Mouse (Mus musculus): ENCODE measurements around the gene Tmem107.
A peak's percentile ranks its signal among the peaks of the same experiment; 100 is the strongest.
"Not testable (repeated sequence)": the region's sequence is repeated elsewhere in the genome, so short reads cannot be mapped to it uniquely, and the experiment has no call there.

Tmem107 gene

DNA sequence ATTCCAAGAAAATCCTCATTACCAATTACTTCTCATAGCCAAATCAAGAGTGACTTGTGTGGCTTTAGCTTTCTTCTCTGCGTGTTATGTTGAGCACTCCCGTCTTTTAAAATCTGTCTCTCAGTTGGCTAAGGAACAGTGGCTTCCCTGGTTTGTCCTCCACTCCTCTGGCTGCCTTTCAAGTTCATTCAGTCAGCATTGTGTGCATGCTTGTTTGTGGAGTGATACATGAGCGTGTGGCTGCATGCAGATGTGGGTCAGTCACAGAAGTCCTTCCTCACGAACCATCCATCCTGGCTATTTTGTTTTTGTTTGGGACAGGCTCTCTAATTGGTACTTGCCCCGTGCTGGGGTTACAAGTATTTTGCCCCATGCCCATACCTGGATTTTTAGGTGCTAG is 6.0 kb downstream of the Tmem107 start:
- DNase-seq = no peak

DNA sequence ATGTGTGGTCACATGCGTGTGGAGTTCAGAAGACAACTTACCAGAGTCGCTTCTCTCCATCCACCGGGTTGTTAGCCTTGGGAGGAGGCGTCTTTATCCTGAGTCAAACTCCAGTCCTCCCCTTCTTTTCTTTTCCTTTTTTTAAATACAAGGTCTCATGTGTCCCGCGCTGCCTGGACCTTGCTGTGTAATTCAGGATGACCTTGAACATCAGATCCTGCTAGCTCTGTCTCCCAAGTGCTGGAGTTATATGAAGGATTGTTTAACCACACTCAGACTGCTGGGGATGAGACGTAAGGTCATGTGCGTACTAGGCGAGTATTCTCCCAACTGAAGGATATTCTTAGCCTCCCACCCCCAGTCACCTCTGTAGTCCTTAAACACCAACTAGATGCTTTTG is 6.7 kb downstream of the Tmem107 start:
- no peak for DNase-seq

DNA sequence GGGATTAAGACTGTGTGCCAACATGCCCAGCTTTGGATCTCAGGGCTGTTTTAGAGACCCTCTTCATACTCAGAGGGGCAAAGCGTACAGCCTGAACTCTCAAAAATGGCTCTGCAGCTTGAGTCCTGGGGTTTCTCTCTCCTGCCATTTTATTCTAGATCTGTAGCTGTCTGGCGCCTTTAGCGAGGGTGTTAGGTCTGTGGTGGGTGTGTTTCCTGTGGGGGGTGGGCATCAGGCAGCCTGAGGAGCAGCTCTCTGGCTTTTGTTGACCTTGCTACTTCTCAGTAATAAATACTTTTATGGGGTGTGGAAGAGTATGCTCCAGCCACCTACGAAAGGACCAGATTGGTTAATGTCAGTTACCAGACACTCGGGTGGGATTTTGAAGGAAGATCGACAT is 7.4 kb downstream of the Tmem107 start:
- no peak for DNase-seq

DNA sequence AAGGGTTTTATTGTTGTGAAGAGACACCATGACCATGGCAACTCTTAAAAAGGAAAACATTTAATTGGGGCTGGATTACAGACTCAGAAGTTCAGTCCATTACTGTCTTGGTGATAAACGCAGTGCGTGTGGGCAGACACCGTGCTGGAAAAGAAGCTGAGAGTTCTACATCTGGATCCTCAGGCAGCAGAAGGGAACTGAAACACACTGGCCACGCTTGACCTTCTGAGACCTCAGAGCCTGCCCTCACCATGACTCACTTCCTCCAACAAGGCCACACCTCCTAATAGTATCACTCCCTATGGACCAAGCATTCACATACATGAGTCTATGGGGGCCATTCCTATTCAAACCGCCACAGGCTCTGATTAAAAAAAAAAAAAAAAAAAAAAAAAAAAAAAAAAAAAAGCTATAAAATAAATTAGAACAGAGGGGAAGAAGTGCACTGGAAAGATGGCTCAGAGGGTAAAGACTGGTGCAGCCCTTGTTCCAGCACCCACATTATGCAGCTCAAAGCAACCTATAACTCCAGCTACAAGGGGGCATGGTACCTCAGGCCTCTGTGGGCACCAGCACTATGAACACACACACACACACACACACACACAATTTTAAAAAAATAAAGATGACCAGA is 8.3 kb downstream of the Tmem107 start:
- peak; percentile 38 to 59 for DNase-seq

DNA sequence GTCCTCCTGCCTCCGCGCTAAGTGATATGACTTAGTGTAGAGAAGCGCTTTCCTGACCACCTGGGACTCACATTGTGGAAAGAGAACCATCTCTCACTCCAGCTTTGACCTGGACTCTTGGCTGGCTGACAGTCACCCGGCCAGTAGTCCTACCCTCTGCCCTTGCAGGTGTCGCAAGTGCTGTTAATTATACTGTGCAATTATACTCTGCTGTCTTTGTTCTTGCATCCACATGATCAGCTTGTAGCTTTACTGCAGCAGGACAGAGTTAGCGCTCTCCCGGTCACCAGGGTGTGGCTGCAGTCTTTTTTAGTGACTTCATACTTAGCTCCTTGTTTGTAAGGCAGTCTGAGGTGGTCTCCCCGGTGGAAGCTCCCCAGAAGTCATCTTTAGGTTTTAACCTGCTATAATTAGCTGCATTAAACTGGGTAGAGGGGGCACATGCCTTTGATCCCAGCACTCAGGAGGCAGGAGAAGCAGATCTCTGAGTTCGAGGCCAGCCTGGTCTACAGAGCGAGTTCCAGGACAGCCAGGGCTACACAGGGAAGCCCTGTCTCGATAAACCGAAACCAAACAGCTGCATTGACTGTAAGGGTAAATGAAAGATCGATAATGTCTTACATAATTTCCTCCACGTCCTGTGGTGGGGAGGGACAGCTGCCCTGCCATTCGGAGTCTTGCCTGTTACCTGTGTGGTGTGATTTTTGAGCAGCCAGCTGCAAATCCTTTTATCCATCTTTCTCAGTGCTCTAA is 9.7 kb downstream of the Tmem107 start:
- DNase-seq = no peak

DNA sequence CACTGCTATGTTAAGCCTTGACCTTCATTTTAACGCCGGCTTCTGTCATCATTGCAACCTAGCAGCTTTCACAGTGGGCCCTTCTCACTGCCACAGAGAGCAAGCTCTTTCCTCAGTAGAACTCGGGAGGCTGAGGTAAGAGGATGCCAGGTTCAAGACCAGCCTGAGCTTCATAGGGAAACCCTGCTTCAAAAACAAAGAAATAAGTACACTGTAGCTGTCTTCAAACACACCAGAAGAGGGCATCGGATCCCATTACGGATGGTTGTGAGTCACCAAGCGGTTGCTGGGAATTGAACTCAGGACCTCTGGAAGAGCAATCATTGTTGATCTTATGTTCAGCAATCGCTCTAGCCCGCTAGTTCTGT is 10.2 kb downstream of the Tmem107 start:
- no peak for DNase-seq

DNA sequence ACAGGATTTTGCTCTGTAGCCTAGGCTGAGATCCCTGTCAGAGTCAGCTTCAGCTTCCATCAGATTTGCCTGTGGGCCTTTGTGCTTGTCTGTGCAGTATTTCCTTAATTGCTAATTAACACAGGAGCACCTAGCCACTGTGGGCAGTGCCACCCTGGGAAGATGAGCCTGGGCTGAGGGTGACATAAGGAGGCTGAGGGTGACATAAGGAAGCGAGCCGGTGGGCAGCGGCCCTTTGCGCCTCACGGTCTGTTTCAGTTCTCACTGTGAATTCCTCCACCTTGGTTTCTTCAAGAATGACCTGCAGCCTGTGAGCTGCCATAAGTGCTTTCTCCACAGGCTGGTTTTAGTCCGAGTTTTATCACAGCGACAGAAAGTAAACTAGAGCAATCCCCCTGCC is 11.0 kb downstream of the Tmem107 start:
- DNase-seq = no peak

DNA sequence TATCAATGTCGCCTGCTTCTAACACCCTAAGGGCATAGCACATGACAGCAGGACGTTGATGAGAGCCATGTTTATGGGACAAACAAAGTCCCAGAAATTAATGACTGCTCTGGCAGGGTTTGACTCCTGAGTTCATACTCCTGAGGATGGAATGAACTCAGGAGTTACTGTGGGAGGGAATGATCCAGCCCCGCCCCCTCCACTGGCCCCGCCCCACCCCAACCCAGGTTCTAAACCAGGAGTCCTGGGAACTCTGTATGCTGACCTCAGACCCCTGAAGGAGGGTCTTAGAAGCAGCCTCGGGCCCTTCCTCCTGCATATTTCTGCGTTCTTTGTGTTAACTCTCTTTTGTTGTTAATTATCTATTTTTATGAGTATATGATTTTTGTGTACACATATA is 15.0 kb downstream of the Tmem107 start:
- no peak for DNase-seq

DNA sequence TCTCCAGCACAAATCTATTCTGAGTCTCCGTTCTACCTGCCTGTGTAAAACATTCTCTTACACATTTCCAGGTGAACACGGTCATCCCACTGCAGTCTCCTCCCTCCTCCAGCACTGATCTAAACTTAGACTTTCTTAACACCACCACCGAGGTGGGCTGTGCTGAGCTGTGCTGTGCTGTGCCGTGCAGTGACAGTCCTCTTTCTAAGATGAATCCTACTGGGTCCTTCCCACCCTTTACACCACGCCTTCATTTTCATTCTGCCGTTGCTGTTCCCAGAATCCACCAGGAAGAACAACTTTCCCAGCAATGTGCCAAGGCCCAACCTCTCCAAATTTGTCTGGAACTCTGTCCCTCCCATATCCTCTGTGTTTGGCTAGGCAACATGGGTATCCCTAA is 15.8 kb downstream of the Tmem107 start:
- DNase-seq = no peak

DNA sequence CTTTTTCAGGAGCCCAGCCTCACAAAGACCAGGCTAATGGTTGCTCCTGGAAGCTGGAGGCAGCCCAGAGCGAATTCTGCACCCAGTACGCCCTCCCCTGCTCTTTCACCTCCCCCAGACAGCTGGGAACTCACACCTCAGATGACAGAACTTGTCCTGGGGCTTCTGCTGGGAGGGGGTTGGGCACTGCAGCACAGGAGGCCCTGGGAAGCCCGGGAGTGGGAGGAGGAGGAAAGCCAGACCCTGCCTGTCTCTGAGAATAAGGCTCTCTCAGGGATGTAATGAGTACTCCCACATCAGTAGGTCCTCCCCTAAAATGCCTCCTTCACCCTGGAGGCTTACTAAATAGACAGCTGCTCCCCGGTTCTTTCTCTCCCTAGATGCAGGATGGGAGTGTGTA is 16.5 kb downstream of the Tmem107 start:
- no peak for DNase-seq

DNA sequence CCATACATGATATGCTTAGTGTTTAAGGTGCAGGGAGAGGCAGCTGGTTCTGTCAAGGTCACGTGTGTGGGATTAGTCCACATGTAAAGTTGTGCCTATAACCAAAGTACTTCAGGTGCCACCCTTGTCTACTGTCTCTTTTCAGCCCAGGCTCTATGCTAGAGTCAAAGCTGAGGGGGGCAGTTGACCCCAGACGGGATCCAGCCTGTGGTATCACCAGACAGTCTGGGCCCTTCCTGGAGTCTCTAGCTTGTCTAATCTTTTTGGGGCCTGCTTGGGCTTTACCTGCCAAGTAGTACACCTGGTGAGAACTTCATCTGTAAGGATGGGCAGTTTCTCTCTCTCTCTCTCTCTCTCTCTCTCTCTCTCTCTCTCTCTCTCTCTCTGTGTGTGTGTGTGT is 17.0 kb downstream of the Tmem107 start:
- DNase-seq = no peak

DNA sequence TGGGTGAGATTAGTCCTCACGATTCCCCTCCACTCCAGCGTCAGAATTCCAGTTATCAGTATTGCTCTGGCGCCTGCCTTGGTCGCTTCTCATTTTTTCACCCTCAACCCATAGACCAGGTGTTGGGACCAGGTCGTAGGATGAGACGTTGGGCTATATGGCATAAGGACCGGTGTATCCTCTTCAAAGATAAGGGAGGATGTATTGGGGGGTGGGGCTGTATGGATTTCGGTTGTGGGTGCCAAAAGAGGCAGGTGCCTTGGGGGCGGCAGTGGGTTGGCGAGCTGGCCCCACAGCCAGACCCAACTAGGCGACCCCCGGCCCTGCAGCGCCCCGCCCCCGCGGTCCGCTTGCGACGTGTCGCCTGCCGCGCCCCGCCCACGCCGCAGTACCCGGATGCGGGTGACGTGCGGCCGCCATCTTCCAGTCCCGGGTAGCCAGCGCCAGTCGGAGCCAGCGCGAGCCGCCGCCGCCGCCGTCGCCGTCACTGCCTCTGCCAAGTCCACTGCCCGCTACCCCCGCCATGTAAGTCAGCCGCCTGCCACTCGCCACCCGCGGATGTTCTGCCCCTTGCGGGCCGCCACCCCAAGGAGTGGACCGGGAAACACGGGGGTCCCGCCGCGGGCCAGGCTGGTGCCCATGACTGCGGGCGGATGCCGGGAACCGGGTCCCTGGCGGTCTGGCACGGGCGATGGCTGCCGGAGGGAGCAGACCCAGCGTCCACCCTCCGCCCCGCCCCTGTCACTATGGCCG is 17.7 kb downstream of the Tmem107 start, which contains the start of gene Vamp2:
Vamp2 (plus strand) TSS at position 388 of the 753 bp plus-strand sequence.
- peak; percentile 79 to 92 for DNase-seq

DNA sequence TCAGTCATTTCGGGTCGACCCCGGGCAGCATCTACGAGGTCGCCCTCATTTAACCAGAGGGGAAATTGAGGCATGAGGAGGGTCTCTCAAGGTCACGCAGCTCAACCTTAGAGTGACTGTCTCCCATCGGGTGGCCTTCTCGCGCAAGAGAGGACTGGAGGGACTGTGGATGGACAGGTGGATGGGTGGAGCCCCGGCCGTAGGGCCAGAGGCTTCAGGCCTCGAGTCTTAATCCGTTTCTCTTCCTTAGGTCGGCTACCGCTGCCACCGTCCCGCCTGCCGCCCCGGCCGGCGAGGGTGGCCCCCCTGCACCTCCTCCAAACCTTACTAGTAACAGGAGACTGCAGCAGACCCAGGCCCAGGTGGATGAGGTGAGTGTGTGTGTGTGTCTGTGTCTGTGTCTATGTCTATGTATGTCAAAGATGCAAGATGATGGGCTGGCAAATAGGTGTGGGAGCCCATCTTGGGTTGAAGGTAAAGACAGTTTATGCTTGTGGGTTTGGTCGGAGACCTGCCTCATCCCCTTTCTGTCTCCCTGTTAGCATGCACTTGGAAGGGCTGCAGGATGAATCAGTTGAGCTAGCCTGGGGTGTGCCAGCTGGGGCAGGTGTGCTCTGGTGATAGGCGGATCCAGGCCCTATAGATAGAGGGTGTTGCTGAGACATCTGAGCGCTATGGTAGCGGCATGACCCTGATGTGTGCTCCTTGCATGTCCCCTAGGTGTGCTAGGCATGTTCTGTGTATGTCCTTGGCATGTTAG is 18.4 kb downstream of the Tmem107 start:
- peak in 1 of 2 experiments; percentile 28 for DNase-seq

DNA sequence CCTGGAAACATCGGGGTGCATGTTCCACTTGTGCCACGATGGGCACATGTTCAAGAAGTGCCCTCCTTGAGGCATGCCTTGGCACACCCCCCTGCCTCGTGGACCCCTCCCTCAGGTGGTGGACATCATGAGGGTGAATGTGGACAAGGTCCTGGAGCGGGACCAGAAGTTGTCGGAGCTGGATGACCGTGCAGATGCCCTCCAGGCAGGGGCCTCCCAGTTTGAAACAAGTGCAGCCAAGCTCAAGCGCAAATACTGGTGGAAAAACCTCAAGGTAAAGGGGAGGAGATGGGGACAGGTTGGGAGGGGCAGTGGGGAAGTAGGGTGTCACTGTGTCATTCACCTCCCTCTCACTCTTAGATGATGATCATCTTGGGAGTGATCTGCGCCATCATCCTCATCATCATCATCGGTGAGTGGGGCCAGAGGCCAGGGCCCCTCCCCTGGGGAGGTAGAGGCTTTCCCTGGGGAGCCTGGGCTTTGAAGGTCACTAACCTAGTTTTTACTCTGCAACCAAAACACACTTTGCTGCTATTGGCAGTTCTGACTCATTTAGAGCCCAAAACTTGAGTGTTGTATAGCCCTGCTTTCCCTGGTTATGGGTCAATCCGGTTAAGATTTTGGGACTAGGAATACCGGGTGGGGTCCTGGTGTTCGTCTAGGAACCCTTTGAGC is 19.1 kb downstream of the Tmem107 start:
- DNase-seq = no peak

DNA sequence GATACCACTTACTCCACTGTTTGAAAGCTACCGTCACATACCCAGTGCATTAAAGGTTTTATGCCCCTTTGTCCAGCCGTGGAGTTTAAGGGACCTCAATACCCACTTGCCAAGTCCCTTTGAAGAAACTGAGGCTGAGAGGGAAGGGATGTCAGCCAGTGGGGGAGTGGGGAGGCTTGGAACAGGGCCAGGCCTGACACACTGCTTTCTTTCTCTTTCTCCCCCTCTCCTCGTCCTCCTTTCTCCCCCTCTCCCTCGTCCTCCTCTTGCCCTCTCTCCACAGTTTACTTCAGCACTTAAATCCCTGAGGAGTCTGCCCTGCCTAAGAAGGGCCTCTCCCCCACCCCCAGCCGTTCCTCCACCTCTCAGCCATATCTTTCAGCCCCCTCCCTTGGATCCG is 19.8 kb downstream of the Tmem107 start:
- no peak for DNase-seq

DNA sequence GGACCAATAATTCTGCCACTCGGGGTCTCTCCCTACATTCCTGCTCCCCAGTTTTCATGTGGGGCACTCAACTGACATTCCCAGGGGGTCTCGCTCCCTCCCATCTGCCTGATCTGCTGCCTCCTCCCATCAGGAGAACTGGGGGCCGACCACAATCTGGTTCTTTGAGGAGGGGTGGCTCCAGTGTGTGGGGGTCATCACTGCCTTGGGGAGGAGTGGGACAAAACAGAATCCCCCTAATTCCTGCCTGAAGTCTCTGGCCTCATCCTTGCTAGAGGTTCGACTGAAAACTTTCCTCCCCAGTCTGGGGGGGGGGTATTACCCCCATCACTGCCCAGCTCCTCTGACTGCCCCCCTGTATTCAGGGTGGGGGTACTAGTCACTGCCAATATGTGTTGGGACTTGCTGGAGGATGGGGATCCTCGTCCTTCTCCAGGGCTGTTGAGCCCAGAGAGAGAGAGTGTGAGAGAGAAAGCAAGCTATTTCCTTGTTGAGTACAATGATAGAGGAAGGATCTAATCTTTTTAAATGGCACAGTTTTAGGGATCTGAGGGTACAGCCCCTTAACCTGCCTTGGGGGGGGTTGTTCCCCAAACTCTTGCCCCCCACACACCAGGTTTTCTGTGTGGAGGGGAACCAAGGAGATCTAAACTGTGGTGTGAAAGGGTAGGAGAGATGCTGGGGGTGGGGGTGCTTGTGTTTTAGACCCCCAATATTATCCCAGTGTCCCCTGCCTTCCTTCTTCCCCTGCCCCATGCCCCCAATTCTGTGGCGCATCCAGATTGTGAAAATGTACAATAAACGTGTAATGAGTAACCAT is 21.2 kb downstream of the Tmem107 start:
- DNase-seq = no peak

DNA sequence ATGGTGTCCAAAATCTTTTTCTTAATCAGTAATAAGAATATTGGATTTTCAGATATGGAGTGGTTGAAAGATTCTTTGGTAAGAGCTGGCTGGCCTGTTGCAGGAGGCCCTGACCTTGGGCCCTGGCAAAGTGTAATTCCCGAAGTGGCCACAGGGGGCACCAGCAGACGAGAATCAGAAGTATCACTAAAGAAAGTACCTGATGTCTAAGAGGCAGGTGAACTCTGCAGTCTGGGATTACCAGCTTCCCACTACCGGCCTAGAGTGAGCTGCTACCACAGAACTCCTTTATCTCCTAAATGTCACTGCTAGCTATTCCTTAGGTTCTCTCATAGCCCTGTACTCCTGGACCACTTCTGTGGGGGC is 21.8 kb downstream of the Tmem107 start:
- peak; percentile 78 to 94 for DNase-seq

DNA sequence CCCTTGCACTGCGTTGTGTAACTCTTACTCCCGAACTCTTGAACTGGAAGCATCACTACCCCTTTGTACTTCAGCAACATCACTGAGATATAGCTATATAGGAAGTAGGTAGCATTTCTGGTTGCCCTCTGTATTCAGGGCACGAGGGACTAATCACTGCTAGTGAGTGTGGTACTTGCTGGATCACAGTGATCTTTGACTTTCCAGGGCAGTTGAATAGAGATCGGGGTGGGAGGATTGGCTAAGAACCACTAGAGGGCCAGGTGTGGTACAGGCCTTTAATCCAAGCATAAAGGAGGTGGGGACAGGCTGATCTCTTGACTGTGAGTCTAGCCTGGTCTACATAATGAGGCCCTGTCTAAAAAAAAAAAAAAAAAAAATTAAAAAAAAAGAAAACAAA is 22.3 kb downstream of the Tmem107 start:
- no peak for DNase-seq

DNA sequence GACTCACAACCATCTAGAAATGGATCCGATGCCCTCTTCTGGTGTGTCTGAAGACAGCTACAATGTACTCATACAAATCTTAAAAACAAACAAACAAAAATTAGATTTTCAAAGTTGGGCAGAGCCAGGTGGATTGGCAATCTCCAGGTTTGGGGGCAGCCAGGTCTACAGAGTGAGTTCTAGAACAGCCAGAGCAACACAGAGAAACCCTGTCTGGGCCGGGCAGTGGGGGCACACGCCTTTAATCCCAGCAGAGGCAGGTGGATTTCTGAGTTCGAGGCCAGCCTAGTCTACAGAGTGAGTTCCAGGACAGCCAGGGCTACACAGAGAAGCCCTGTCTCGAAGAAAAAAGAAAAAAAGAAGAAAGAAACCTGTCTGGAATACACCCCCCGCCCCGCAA is 23.2 kb downstream of the Tmem107 start:
- DNase-seq = not testable (repeated sequence)

DNA sequence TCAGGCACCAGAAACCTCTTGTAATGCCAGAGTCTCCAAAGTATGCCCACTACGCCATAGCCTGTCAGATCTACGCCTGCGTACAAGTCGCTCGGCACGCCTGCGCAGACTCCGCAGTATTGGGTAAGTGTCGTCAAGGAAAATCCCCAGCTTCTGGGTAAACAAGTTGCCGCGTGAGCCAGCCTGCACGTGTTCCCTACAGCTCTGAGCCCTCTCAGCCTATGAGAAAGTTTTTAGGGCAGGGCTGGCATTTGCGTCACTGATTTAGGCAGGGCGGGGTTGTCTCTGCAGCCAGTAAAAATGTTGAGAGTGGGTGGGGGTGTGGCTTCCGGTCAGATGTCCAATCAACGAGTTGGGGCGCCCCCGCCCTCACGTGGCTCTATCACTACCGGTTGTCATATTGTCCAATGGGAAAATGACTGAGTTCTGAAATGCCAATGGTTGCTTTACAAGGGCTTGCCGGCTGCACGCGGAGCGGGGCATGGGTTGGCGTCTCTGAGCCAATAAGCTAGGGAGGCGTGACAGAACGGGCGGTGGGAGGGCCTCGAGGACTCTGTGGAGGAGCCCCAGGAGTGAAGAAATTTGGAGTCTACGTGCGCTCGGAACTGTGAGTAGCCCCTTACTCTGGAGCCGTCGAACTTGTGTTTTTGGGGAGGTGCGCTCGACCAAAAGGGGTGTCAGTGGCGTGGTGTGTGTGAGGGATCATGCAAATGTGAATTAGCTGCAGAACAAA is 24.3 kb downstream of the Tmem107 start, which contains the start of gene Per1:
Per1 (plus strand) TSS at position 521 of the 733 bp plus-strand sequence.
- DNase-seq = peak; percentile 95 to 99
